Mouse (Mus musculus): ENCODE measurements around the gene Brd4. TPM values are rescaled to one million over a fixed set of nuclear protein-coding genes. Genes with fewer than 3 reads are reported as not detected.
"Not testable (repeated sequence)": the region's sequence is repeated elsewhere in the genome, so short reads cannot be mapped to it uniquely, and the experiment has no call there.

Brd4 gene
- polyA plus RNA-seq, 1 experiment from 2014 or later, result 134 TPM

GRCm38 (mm10) chr17:32247616-32248015 lies 36.9 kb downstream of the Brd4 start:
- Histone ChIP-seq H3K27ac (no peak overlapping the region), H3K4me3 (no peak overlapping the region), H3K4me1 (no peaks in the 10 kb centered on the region), H3K27me3 (ENCODE audit: low read depth, poor library complexity, severe bottlenecking) (no peaks in the 10 kb centered on the region), H3K9me3 (replicated peaks) (no peaks in the 10 kb centered on the region), H3K36me3 (peaks cover 24% of the 10 kb centered on the region)
- 97% methylated on average over 1 of the region's 1 CpGs for WGBS
- no peak for DNase-seq (ENCODE audit: low spot score)

DNA sequence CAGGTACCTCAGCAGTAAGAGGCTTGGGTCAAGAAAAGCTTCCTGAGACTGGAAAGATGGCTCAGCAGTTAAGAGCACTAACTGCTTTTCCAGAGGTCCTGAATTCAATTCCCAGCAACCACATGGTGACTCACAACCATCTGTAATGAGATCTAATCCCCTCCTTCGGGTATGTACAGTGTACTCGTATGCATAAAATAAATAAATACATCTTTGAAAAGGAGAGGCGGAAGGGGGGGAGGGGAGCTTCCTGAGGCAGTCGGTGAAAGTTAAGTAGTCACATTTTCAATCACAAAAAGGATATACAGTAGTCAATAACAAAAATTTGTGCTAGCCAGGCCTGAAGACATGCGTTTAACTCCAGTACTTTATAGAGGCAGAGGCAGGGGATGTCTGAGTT lies 38.4 kb downstream of the Brd4 start:
- no peak for DNase-seq (ENCODE audit: low spot score)
- H3K4me3 ChIP-seq, result no peak overlapping the region
- no peak overlapping the region for H3K27ac ChIP-seq
- H3K36me3 ChIP-seq, result peaks cover 28% of the 10 kb centered on the region
- H3K4me1 ChIP-seq, result no peaks in the 10 kb centered on the region
- no peaks in the 10 kb centered on the region for H3K9me3 ChIP-seq (replicated peaks)
- WGBS, result 88% methylated on average over 5 of the region's 5 CpGs
- H3K27me3 ChIP-seq (ENCODE audit: low read depth, poor library complexity, severe bottlenecking), result no peaks in the 10 kb centered on the region

GRCm38 (mm10) chr17:32240881-32241531 lies 43.5 kb downstream of the Brd4 start:
- H3K4me1 ChIP-seq, result peaks cover 13% of the 10 kb centered on the region
- H3K27ac ChIP-seq, result no peak overlapping the region
- no peak overlapping the region for H3K4me3 ChIP-seq
- H3K9me3 ChIP-seq (replicated peaks), result no peaks in the 10 kb centered on the region
- no peaks in the 10 kb centered on the region for H3K27me3 ChIP-seq (ENCODE audit: low read depth, poor library complexity, severe bottlenecking)
- WGBS, result 92% methylated on average over 2 of the region's 2 CpGs
- peaks cover 35% of the 10 kb centered on the region for H3K36me3 ChIP-seq
- no peak for DNase-seq (ENCODE audit: low spot score)

GRCm38 (mm10) chr17:32238589-32238988 lies 45.9 kb downstream of the Brd4 start:
- WGBS, result 69% methylated on average over 1 of the region's 1 CpGs

GRCm38 (mm10) chr17:32235534-32236191 lies 48.9 kb downstream of the Brd4 start:
- no peaks in the 10 kb centered on the region for H3K27me3 ChIP-seq (ENCODE audit: low read depth, poor library complexity, severe bottlenecking)
- peaks cover 17% of the 10 kb centered on the region for H3K4me1 ChIP-seq
- H3K9me3 ChIP-seq (replicated peaks), result no peaks in the 10 kb centered on the region
- DNase-seq (ENCODE audit: low spot score), result no peak
- no peak overlapping the region for H3K27ac ChIP-seq
- WGBS, result 80% methylated on average over 5 of the region's 5 CpGs
- no peak overlapping the region for H3K4me3 ChIP-seq
- H3K36me3 ChIP-seq, result peaks cover 23% of the 10 kb centered on the region

More at GRCm38 (mm10) chr17:32238589-32238988, 45.9 kb downstream of the Brd4 start:
- no peaks in the 10 kb centered on the region for H3K27me3 ChIP-seq (ENCODE audit: low read depth, poor library complexity, severe bottlenecking)
- H3K4me1 ChIP-seq, result peaks cover 17% of the 10 kb centered on the region
- H3K36me3 ChIP-seq, result peaks cover 33% of the 10 kb centered on the region
- no peaks in the 10 kb centered on the region for H3K9me3 ChIP-seq (replicated peaks)
- no peak for DNase-seq (ENCODE audit: low spot score)
- no peak overlapping the region for H3K27ac ChIP-seq
- H3K4me3 ChIP-seq, result no peak overlapping the region

DNA sequence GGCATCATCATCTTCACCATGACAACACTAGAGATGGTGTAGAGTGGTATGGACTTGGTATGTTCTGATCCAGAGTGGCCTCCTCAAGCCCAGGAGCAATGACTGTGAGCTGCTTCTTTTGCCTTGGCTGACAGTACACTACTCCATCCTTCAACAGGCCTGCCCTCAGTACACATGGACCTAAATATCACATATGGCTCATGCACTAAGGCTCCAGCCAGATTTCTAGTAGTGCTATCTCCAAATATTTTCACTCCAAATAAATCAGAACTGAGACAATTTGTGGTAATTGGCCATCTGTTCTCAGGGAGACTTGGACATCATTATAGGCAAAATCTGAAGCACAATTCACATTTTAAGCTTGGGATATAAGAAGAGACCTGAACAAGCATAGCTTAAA lies 51.3 kb downstream of the Brd4 start:
- Histone ChIP-seq H3K4me3 (no peak overlapping the region), H3K36me3 (peaks cover 33% of the 10 kb centered on the region), H3K27ac (no peak overlapping the region), H3K27me3 (ENCODE audit: low read depth, poor library complexity, severe bottlenecking) (no peaks in the 10 kb centered on the region), H3K9me3 (replicated peaks) (no peaks in the 10 kb centered on the region), H3K4me1 (peaks cover 13% of the 10 kb centered on the region)
- no peak for DNase-seq (ENCODE audit: low spot score)

GRCm38 (mm10) chr17:32229256-32229655 lies 55.3 kb downstream of the Brd4 start:
- Histone ChIP-seq H3K27me3 (ENCODE audit: low read depth, poor library complexity, severe bottlenecking) (no peaks in the 10 kb centered on the region), H3K4me3 (no peak overlapping the region), H3K4me1 (no peaks in the 10 kb centered on the region), H3K9me3 (replicated peaks) (no peaks in the 10 kb centered on the region), H3K36me3 (peaks cover 64% of the 10 kb centered on the region), H3K27ac (no peak overlapping the region)
- no peak for DNase-seq (ENCODE audit: low spot score)
- 95% methylated on average over 4 of the region's 4 CpGs for WGBS

GRCm38 (mm10) chr17:32220873-32221272 lies 63.6 kb downstream of the Brd4 start:
- Histone ChIP-seq H3K4me1 (no peaks in the 10 kb centered on the region), H3K4me3 (no peak overlapping the region), H3K9me3 (replicated peaks) (no peaks in the 10 kb centered on the region), H3K27ac (no peak overlapping the region), H3K27me3 (ENCODE audit: low read depth, poor library complexity, severe bottlenecking) (no peaks in the 10 kb centered on the region), H3K36me3 (peaks cover 100% of the 10 kb centered on the region)
- no peak for DNase-seq (ENCODE audit: low spot score)
- 72% methylated on average over 3 of the region's 3 CpGs for WGBS

DNA sequence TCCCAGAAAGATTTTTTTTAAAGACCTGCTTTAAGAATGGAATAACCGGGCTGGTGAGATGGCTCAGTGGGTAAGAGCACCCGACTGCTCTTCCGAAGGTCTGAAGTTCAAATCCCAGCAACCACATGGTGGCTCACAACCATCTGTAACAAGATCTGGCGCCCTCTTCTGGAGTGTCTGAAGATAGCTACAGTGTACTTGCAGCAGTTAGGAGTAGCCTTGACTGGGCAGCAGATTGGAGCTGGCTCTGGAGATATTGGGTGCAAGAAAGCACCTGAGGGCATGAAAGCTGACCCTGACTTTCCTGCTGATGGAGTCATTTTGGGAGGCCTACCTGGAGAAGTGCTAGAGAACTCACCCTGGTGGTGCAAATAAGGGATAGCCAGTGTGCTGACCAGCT lies 68.9 kb downstream of the Brd4 start:
- not testable (repeated sequence) for H3K9me3 ChIP-seq (replicated peaks); H3K27ac ChIP-seq; DNase-seq (ENCODE audit: low spot score); H3K4me3 ChIP-seq; H3K27me3 ChIP-seq (ENCODE audit: low read depth, poor library complexity, severe bottlenecking); H3K4me1 ChIP-seq
- WGBS, result 71% methylated on average over 4 of the region's 4 CpGs
- H3K36me3 ChIP-seq, result peaks cover 100% of the 10 kb centered on the region

GRCm38 (mm10) chr17:32211554-32211953 lies 73.0 kb downstream of the Brd4 start:
- 94% methylated on average over 6 of the region's 6 CpGs for WGBS
- H3K4me1 ChIP-seq; DNase-seq (ENCODE audit: low spot score); H3K27me3 ChIP-seq (ENCODE audit: low read depth, poor library complexity, severe bottlenecking); H3K4me3 ChIP-seq; H3K9me3 ChIP-seq (replicated peaks); H3K27ac ChIP-seq: not testable (repeated sequence)
- H3K36me3 ChIP-seq, result peaks cover 100% of the 10 kb centered on the region

GRCm38 (mm10) chr17:32209752-32210151 lies 74.8 kb downstream of the Brd4 start:
- Histone ChIP-seq H3K27ac (no peak overlapping the region), H3K9me3 (replicated peaks) (no peaks in the 10 kb centered on the region), H3K27me3 (ENCODE audit: low read depth, poor library complexity, severe bottlenecking) (no peaks in the 10 kb centered on the region), H3K4me3 (no peak overlapping the region), H3K4me1 (peaks cover 2% of the 10 kb centered on the region; the same call in 1 of the 2 replicates), H3K36me3 (peaks cover 100% of the 10 kb centered on the region)
- 71% methylated on average over 3 of the region's 3 CpGs for WGBS
- peak; percentile 62 for DNase-seq (ENCODE audit: low spot score)

DNA sequence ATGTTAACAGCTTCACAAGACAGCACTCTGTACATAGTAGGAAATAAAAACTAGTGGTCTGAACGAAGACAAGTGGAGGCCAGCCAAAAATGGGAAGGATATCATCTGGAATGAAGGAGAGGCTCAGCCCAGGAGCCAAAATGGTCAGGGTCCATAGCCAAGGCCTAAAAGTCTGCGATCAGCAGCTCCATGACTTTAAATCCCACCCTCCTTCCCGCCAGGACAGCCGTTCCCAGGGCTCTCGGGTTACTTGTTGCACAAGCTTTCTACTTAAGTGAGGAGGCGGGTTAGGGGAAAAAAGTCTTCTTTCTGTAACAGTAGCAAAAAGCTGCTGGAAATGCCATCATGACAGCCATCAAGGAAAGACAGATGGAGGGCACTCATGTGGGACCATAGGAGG lies 75.4 kb downstream of the Brd4 start:
- Histone ChIP-seq H3K36me3 (peaks cover 100% of the 10 kb centered on the region), H3K4me3 (no peak overlapping the region), H3K4me1 (peaks cover 2% of the 10 kb centered on the region; the same call in 1 of the 2 replicates), H3K9me3 (replicated peaks) (no peaks in the 10 kb centered on the region), H3K27ac (no peak overlapping the region), H3K27me3 (ENCODE audit: low read depth, poor library complexity, severe bottlenecking) (no peaks in the 10 kb centered on the region)
- no peak for DNase-seq (ENCODE audit: low spot score)
- WGBS, result 72% methylated on average over 6 of the region's 6 CpGs

DNA sequence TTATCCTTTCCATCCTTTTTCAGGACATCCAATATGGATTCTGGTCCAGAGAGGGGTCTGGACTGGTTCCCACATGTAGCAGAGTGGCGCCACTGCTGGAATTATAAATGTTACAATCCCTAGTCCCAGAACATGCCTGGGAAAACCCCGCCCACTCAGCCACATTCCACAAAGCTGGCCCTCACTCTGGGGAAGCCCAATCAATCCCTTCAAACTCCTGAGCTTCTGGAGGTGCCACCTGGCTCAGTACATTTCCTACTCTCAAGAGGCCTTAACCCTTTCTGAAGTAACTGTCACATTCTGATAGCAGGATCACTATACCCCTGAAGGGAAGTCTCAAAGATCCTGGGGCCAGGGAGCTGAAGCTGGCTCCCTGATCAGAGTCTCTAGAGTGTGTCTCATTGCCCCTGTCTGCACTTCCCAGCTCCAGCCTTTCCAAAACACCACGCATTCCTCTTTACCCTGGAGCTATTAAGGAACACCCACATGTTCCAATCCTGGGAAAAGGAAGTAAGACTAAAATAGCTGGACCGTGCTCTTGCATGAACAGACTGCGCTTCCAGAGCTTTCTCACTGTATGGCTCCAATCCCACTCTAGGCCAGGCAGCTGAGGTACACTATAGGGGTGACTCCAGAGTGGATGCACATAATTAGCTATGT lies 76.8 kb downstream of the Brd4 start:
- 84% methylated on average over 5 of the region's 5 CpGs for WGBS
- no peak overlapping the region for H3K27ac ChIP-seq
- H3K4me3 ChIP-seq, result no peak overlapping the region
- no peak for DNase-seq (ENCODE audit: low spot score)
- peaks cover 100% of the 10 kb centered on the region for H3K36me3 ChIP-seq
- peaks cover 2% of the 10 kb centered on the region; the same call in 1 of the 2 replicates for H3K4me1 ChIP-seq
- H3K9me3 ChIP-seq (replicated peaks), result no peaks in the 10 kb centered on the region
- no peaks in the 10 kb centered on the region for H3K27me3 ChIP-seq (ENCODE audit: low read depth, poor library complexity, severe bottlenecking)
